Mouse (Mus musculus) right cerebral cortex, postnatal 4 days (tissue): ENCODE data around the gene H2-M10.5.
"Not testable (repeated sequence)": the region's sequence is repeated elsewhere in the genome, so short reads cannot be mapped to it uniquely, and the experiment has no call there.

Experiments
- DNase-seq: peaks from one replicate; pipeline ENCODE4 v3.0.0-alpha.2; 2022

H2-M10.5 gene

DNA sequence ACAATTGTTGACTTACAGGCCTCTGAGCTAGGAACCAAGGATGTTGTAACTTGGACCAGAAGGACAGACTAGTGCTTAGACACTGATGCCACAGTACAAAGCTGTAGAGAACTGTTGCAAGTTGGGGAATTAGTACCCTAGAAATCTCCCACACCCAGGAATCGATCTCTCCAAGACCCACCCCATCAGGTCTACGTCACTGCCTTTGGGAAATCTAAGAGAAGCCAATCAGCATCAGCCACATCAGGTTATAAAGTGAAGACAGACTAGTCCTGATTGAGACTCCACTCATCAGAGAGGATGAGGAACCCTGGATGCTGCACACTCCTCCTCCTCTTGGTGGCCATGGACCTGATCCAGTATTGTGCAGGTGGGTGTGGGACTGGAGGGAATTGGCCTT lies at the start of gene H2-M10.5:
Gene H2-M10.5 (plus strand): TSS at position 301 of the 400 bp plus-strand sequence.
- DNase-seq = not testable (repeated sequence)

DNA sequence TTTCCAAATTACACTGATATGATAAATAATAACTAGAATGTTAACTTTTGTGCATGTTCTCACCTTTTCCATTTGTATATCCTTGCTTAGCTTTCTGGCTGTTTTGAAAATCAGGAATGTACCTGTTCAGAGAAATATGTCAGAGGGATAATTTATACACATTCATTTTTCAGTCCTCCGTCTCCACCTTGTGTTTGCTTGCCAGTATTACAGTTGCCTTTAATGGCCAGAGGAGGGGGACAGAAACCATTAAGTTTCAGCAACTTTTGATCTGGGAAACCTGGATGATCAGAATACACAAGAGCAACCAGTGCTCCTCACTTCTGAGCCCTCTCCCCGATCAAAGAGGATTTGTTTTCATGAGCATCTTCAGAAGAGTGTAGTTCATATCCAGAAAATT lies 46.7 kb upstream of the H2-M10.5 start:
- DNase-seq = peak; percentile 3

- DNase-seq = no peak
These were observed 8.9 kb upstream of the H2-M10.5 start for GRCm38 (mm10) chr17:36763816-36764215.

- DNase-seq = peak; percentile 30
These were observed 8.5 kb upstream of the H2-M10.5 start for GRCm38 (mm10) chr17:36764244-36764643.

DNA sequence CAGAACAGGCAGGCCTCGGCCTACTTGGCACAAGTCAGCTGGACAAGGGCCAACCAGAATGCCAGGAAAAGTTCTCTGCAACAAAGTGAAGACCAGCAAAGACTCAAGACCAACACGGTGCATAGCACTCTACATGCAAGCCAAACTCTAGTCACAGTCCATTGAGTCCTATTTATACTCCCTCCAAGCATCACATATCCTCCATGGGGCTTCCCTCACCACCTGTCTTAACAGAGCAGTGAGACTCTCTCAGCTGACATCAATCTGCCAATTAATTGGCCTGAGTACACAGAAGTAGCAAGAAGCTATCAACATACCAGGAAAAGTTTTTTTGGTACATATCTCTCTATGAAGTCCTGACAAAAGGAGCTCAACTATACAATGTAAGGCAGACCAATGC lies 7.3 kb upstream of the H2-M10.5 start:
- DNase-seq = not testable (repeated sequence)

DNA sequence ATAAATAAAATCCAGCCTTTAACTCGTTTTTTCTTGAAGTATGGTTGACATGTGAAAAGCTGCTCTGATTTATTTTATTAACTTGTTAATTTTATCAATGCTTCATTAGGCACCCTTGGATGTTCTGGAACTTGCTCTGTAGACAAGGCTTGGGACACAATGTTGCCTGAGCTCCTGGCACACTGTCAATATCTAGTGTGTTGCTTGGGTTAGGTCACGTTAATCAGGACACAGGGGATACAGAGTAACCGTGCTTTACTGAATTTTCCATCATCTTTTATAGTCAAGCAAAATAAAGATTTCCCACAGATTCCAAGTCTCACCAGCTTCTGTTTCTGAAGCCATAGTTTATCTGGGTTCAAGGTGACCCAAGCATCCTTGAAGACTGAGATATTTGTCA lies 8.8 kb downstream of the H2-M10.5 start:
- no peak for DNase-seq

GRCm38 (mm10) chr17:36786483-36786886 lies 13.8 kb downstream of the H2-M10.5 start:
- peak; percentile 37 for DNase-seq

- DNase-seq = no peak
These were observed 15.6 kb downstream of the H2-M10.5 start for GRCm38 (mm10) chr17:36788351-36788750.

DNA sequence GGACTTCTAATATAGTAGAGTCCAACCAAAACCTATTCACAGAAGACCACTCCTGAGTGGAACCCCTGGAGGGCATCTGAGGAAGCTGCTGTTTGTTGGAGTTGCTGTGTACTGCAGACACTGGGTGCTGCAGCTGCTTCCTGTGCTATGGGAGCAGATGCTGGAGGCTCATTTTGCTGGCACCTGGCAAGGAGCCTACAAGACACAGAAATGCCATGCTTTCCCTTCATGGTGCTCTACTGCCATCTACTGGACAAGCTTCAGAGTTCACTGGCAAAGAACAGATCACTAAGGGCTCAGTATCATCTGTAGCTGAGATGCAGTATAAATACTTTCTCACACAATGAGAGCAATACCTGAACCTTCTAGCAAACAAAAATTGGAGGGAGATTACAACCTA lies 16.1 kb downstream of the H2-M10.5 start:
- DNase-seq = peak; percentile 76

DNA sequence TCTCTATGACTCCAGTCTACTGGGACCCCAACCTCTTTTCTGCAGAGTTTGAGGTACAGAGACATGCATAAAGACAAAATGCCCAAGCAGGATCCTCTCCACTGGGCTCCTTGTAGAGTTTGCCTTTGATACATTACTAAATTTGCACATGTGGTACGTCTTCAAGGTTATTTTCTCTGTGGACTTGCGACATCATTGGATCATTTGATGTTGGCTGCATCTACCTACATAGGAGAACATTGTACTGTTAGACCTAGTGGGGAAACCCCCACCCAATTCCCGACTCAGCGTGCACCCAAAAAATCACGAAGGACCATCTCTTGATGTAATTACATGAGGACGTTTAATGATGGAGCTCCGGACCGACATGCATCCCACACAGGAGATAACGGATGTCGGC lies 26.8 kb downstream of the H2-M10.5 start:
- no peak for DNase-seq

- DNase-seq = not testable (repeated sequence)
These were observed 27.3 kb downstream of the H2-M10.5 start for GRCm38 (mm10) chr17:36799921-36800462.

GRCm38 (mm10) chr17:36811871-36812270 lies 39.2 kb downstream of the H2-M10.5 start, which contains the start of gene H2-M10.6:
TSS of gene H2-M10.6 (plus strand) at chr17:36812171.
- DNase-seq = no peak

GRCm38 (mm10) chr17:36824005-36824404 lies 51.3 kb downstream of the H2-M10.5 start:
- DNase-seq = peak; percentile 60

GRCm38 (mm10) chr17:36825525-36825924 lies 52.8 kb downstream of the H2-M10.5 start:
- DNase-seq = no peak
